Mouse (Mus musculus) brain, adult 10 weeks (tissue): Measurements from ENCODE around the gene Mn1. TPM values are rescaled to one million over a fixed set of nuclear protein-coding genes. Genes with fewer than 3 reads are reported as not detected.

ENCODE experiments used
- polyA plus RNA-seq: library from polyadenylated mRNA; stranded (reverse); fragments of 350-450 nt; fragmentation: Illumina TruSeq; extraction: RNeasy Lipid Tissue Mini Kit (QIAGEN cat#74804); gene quantifications from one replicate; pipeline ENCODE4 v1.2.3, GENCODE M21; 2015; ENCODE audit warnings: low read depth, low replicate concordance

Mn1 gene
- polyA plus RNA-seq = 10.4 TPM

DNA sequence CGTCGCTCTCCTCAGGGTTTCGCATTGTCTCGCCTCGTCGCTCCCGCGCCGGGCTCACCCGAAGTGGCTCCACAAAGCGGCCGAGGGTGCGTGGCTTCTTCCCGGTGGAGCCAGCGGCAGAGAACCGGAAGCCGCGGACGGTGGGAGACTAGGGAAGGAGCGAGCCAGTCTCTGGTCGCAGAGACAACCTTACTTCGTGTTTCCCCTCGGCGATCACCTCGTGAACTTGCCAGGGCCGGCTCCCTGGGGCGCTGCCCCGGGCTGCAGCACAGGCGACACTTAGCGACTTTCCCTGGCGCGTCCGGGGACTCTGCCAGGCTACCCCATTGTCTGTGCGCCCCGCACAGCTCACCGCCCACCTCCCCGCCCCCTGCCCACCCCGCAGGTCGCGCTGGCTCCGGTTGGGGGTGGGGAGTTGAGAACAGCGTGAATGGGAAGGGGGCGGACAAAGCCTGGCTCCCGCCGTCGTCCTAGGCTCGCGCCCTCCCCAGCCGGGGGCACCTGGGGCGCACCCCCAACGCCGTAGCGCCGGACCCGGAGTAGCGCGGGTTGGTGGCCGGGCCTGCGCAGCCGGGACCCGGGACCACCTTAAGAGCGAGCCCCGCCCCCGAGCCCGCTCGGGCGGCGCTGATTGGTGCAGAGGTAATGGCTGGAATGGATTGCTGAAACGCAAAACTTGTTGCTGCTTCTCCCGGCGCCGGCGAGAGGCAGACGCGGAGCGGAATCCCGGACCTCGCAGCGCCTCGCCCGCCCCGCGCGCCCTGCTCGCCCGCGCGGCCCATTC, at the start of gene Mn1:
TSS of gene Mn1 (plus strand) at position 772 of the 784 bp plus-strand sequence.

Other genes starting within 250 kb of the Mn1 start
- 88.9 TPM for gene Pitpnb, start 86.6 kb upstream of the Mn1 start, polyA plus RNA-seq